Mouse (Mus musculus) forebrain, postnatal 0 days (tissue): ENCODE data around the gene Aen. TPM values are rescaled to one million over a fixed set of nuclear protein-coding genes. Genes with fewer than 3 reads are reported as not detected.

Source experiments
- ATAC-seq: fragments of 200-750 bp; cut with Nextera tagmentation; 2 replicates; pipeline ENCODE4 v1.8.0; 2017; ENCODE audit warnings: mild to moderate bottlenecking, moderate library complexity
- DNase-seq: peaks from one replicate; pipeline ENCODE4 v3.0.0-alpha.2; 2015
- H3K27ac ChIP-seq: fragments of 300-500 bp; sonication (generic); 2 replicates; pipeline ENCODE4 v1.5.1; 2014; ENCODE audit warnings: low read depth, mild to moderate bottlenecking, antibody characterized with exemption, low read length, moderate library complexity, mixed read lengths
- H3K27me3 ChIP-seq: fragments of 300-500 bp; sonication (generic); 2 replicates; pipeline ENCODE4 v1.6.1; 2014; ENCODE audit warnings: mild to moderate bottlenecking, low read length, mixed read lengths; ENCODE audit not compliant: insufficient read depth
- H3K36me3 ChIP-seq: fragments of 300-500 bp; sonication (generic); 2 replicates; pipeline ENCODE4 v1.6.1; 2014; ENCODE audit warnings: mild to moderate bottlenecking, moderate library complexity; ENCODE audit not compliant: insufficient read depth
- H3K4me1 ChIP-seq: fragments of 300-500 bp; sonication (generic); 2 replicates; pipeline ENCODE4 v1.6.1; 2014; ENCODE audit warnings: antibody characterized with exemption; ENCODE audit not compliant: insufficient read depth
- H3K4me2 ChIP-seq: fragments of 300-500 bp; sonication (generic); 2 replicates; pipeline ENCODE4 v1.6.1; 2014; ENCODE audit warnings: low read depth, mild to moderate bottlenecking, moderate library complexity
- H3K4me3 ChIP-seq: fragments of 300-500 bp; sonication (generic); 2 replicates; pipeline ENCODE4 v1.5.1; 2014; ENCODE audit warnings: low read depth, low read length, mixed read lengths
- H3K9ac ChIP-seq: fragments of 300-500 bp; sonication (generic); 2 replicates; pipeline ENCODE4 v1.6.1; 2014; ENCODE audit warnings: mild to moderate bottlenecking
- H3K9me3 ChIP-seq: fragments of 300-500 bp; sonication (generic); 2 replicates; pipeline ENCODE4 v1.6.1; 2016; ENCODE audit warnings: low read length
- CTCF ChIP-seq: sonication (generic); IDR thresholded peaks from 2 replicates; pipeline ENCODE4 v1.5.1; 2016; ENCODE audit warnings: antibody characterized with exemption, control low read depth, low read depth
- WGBS: fragments of 180-500 bp; shearing (Covaris S2); extraction: QIAGEN DNeasy Blood & Tissue Kit; methylation state at CpG from one replicate; pipeline ENCODE4 v1.1.7; 2014; 5-methylcytosine and 5-hydroxymethylcytosine counted together
- polyA plus RNA-seq: library from polyadenylated mRNA; unstranded; fragments of >200 nt; fragmentation: Nextera tagmentation; extraction: Ambion mirVana; gene quantifications from 2 replicates; pipeline ENCODE4 v1.2.1, GENCODE M21; 2015
- total RNA-seq: library from RNA; depleted of rRNA; stranded (reverse); fragments of >200 nt; gene quantifications from 2 replicates; pipeline ENCODE4 v1.2.3, GENCODE M21; 2014

Aen gene
- total and polyA plus RNA-seq, 2 experiments from 2014 or later = 40.5 to 57.7 TPM

DNA sequence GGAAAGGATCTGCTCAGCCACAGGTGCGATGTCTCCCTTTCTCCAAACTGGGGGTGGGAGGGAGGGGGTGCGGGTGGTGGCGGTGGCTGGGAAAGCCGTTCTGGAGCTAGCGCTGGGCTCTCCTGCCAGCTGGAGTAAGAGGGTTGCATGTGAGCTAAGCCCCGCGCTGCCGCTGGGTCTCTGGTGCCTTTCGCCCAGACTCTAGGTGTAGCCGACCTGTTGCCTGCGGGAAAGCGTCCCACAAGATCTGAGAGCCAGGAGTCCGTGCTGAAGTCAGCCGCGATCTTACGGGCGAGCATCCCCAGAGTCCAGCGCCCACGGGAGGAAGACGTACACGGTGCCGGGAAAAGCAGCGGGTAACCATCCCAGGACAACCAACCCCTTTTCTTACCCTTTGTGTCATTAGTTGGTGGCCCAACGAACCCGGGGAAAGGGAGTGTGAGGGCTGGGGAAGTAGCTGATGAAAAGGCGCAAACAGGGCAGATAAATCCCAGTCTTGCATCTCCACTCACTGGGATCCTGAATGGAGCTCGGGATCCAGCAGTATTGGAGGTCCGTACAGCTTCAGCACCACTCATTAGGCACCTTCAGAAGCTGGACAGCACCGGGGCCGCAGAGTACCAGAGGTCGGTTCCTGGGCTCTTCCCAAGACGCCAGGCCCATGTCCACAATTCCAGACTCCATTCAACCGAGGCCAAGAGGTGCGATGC lies 12.5 kb upstream of the Aen start:
- DNase-seq = peak; percentile 56
- Histone ChIP-seq H3K36me3 (no peaks in the 10 kb centered on the region; the same call in 1 of the 2 replicates), H3K4me2 (peak overlapping the region; percentile 62), H3K9ac (peak overlapping the region; percentile 74), H3K4me1 (peaks cover 34% of the 10 kb centered on the region), H3K4me3 (peak overlapping the region; percentile 56), H3K27ac (peak overlapping the region; percentile 89), H3K27me3 (no peaks in the 10 kb centered on the region), H3K9me3 (no peaks in the 10 kb centered on the region)
- peak; percentile 9; the same call in 1 of the 2 replicates for ATAC-seq
- TF ChIP-seq CTCF = no peak
- WGBS = 1% methylated on average over 34 of the region's 34 CpGs

DNA sequence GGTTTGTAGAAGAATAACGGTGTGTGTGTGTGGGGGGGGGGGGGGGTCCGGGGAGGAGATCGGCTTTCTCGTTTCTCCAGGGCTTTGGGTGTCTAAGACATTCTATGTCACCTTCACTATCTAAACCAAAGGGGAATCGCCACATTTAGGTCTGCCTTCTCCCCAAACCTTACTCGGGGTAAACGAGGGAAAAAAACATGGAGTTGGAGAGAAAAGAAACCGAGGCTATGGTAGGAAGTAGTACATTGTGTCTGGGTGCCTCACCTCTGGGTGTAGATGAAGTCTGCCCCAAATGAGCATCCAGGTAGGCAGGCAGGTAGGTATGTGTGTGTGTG lies 12.0 kb upstream of the Aen start:
- no peaks in the 10 kb centered on the region for H3K9me3 ChIP-seq
- H3K4me2 ChIP-seq = peak overlapping the region; percentile 62
- peak overlapping the region; percentile 56 for H3K4me3 ChIP-seq
- peak overlapping the region; percentile 74 for H3K9ac ChIP-seq
- H3K4me1 ChIP-seq = peaks cover 34% of the 10 kb centered on the region
- peak; percentile 58 for DNase-seq
- H3K36me3 ChIP-seq = peaks cover 4% of the 10 kb centered on the region
- peak overlapping the region; percentile 89 for H3K27ac ChIP-seq
- no peaks in the 10 kb centered on the region for H3K27me3 ChIP-seq
- TF ChIP-seq CTCF = no peak
- 1% methylated on average over 8 of the region's 8 CpGs for WGBS
- ATAC-seq = no peak

DNA sequence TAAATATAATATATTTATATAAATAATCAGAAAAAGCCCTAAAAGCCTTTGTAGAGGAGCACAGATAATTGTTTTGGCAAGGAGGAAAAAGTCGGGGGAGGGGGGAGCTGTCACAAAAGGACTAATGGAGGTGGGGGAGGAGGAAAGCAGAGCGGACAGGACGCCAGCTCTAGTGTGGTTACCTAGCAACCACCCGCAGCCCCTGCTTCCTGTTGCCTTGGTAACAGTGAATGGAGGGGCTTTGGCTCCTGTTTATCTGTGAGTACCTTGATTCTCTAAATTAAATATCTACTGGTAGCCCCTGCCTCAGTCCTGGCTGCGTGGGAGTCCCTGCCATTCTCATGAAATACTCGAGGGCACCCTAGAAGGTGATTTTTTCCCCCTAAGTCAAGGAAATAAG lies 11.5 kb upstream of the Aen start:
- H3K27me3 ChIP-seq = no peaks in the 10 kb centered on the region
- H3K27ac ChIP-seq = peak overlapping the region; percentile 72
- H3K9ac ChIP-seq = peak overlapping the region; percentile 51
- TF ChIP-seq CTCF = no peak
- ATAC-seq (peak; percentile 58), DNase-seq (peak; percentile 89)
- peaks cover 5% of the 10 kb centered on the region for H3K36me3 ChIP-seq
- under 1% methylated on average over 6 of the region's 6 CpGs for WGBS
- peak overlapping the region; percentile 62 for H3K4me2 ChIP-seq
- H3K4me3 ChIP-seq = peak overlapping the region; percentile 56
- no peaks in the 10 kb centered on the region for H3K9me3 ChIP-seq
- H3K4me1 ChIP-seq = peaks cover 34% of the 10 kb centered on the region

DNA sequence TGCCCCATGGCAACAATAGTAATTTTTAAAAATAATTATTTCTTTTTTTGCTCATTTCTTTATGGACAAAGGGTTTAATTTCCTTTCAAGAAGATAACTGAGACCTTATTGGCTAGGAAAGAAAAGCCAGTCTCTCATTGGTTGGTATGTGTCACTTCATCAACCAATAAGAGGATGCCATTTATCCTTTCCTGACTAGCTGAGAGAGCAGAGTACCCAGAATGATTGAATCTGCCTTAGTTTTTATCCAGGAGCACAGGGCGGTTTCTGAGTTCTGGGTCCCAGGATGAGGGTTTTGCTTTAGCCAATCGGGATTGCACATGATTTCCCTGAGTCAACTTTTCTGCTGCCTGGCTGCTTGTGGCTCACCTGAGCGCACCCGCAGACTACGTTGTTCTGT lies 10.2 kb upstream of the Aen start:
- peak; percentile 49; the same call in 1 of the 2 replicates for ATAC-seq
- Histone ChIP-seq H3K27me3 (no peaks in the 10 kb centered on the region), H3K4me2 (peak overlapping the region; percentile 62), H3K4me3 (no peak overlapping the region), H3K36me3 (peaks cover 8% of the 10 kb centered on the region), H3K4me1 (peaks cover 34% of the 10 kb centered on the region), H3K27ac (peak overlapping the region; percentile 35; the same call in 1 of the 2 replicates), H3K9ac (no peak overlapping the region), H3K9me3 (no peaks in the 10 kb centered on the region)
- peak; percentile 58 for DNase-seq
- TF ChIP-seq CTCF = no peak
- 65% methylated on average over 5 of the region's 5 CpGs for WGBS

DNA sequence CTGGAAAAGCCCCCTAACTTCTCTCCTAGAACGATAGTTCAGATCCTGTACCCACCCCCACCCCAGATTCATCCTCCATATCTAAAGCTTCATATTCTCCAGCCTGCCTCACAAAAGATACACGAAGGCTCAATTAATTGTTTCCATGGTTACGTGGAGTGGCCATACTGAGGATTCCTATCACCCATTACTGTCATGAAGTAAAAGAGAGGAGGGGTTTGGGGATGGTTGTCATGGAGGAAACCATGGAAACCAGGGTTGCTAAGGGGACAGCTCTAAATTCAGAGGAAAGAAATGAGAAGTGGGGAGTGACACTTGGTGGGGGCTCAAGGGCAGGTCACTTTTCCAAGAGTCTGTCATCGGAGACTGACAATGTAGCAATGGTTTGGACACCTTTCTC lies 9.2 kb upstream of the Aen start:
- peak; percentile 57 for DNase-seq
- no peak overlapping the region; the same call in 1 of the 2 replicates for H3K4me3 ChIP-seq
- no peak overlapping the region; the same call in 1 of the 2 replicates for H3K27ac ChIP-seq
- no peaks in the 10 kb centered on the region for H3K27me3 ChIP-seq
- no peak for TF ChIP-seq CTCF
- H3K9ac ChIP-seq = no peak overlapping the region
- peak overlapping the region; percentile 37 for H3K4me2 ChIP-seq
- no peak for ATAC-seq
- 18% methylated on average over 4 of the region's 4 CpGs for WGBS
- H3K36me3 ChIP-seq = peaks cover 8% of the 10 kb centered on the region
- no peaks in the 10 kb centered on the region for H3K9me3 ChIP-seq
- H3K4me1 ChIP-seq = peaks cover 31% of the 10 kb centered on the region

DNA sequence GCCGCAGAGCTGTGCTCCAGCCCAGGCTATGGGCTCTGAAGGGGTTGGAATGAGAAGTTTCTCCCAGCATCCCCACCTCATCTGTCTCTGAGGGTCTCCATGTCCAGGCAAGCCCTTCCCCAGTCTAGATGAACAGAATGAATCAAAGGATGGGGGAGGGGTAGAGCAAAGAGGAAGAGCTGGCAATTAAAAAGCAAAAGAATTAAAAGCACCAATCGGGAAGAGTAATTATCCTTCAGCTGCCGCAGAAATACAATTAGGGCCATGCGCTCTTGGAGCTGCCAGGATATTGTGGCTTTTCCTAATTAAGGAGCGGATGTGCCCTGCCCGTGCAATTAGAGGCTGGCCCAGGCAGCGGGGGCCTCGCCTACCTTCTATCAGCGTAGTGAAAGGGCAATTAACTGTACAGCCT lies 8.2 kb upstream of the Aen start:
- H3K27ac ChIP-seq = peak overlapping the region; percentile 59; the same call in 1 of the 2 replicates
- peaks cover 8% of the 10 kb centered on the region for H3K36me3 ChIP-seq
- DNase-seq = peak; percentile 62
- no peak for TF ChIP-seq CTCF
- peak; percentile 28; the same call in 1 of the 2 replicates for ATAC-seq
- peak overlapping the region; percentile 37 for H3K4me2 ChIP-seq
- no peaks in the 10 kb centered on the region for H3K27me3 ChIP-seq
- WGBS = 8% methylated on average over 9 of the region's 9 CpGs
- peaks cover 27% of the 10 kb centered on the region for H3K4me1 ChIP-seq
- peak overlapping the region; percentile 5 for H3K4me3 ChIP-seq
- H3K9me3 ChIP-seq = no peaks in the 10 kb centered on the region
- peak overlapping the region; percentile 25; the same call in 1 of the 2 replicates for H3K9ac ChIP-seq

DNA sequence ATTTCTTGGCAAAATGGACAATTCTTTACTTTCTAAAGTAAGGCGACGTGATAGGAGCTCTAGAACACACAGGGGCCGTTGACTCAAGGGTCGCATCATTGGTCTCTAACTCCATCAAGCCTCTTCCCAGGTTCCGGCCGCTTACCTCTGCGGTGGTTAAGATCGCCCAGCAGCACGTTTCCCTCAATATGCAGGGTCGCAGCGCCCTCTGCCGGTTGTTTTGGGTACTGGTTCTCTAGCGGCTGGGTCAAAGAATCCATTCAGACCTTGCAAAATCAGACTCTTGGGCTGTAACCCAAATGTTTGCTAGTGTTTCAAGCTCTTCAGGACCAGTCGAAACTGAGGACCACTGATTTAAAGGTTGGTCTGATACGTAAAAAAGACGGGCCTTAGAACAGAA lies 5.0 kb upstream of the Aen start:
- Histone ChIP-seq H3K4me3 (no peak overlapping the region), H3K9ac (no peak overlapping the region), H3K27ac (no peak overlapping the region), H3K9me3 (no peaks in the 10 kb centered on the region), H3K4me1 (peaks cover 20% of the 10 kb centered on the region), H3K4me2 (no peak overlapping the region), H3K27me3 (no peaks in the 10 kb centered on the region), H3K36me3 (peaks cover 8% of the 10 kb centered on the region)
- DNase-seq = peak; percentile 92
- ATAC-seq = 0 out of 2 replicates have a peak, but pooled peaks have one; percentile 7
- WGBS = 2% methylated on average over 16 of the region's 16 CpGs
- peak; percentile 97 for TF ChIP-seq CTCF
